Mouse (Mus musculus): Measurements from ENCODE around the gene Akap2. TPM values are rescaled to one million over a fixed set of nuclear protein-coding genes. Genes with fewer than 3 reads are reported as not detected.

The Akap2 gene
- polyA plus RNA-seq, 1 experiment from 2014 or later, result 10.5 TPM

DNA sequence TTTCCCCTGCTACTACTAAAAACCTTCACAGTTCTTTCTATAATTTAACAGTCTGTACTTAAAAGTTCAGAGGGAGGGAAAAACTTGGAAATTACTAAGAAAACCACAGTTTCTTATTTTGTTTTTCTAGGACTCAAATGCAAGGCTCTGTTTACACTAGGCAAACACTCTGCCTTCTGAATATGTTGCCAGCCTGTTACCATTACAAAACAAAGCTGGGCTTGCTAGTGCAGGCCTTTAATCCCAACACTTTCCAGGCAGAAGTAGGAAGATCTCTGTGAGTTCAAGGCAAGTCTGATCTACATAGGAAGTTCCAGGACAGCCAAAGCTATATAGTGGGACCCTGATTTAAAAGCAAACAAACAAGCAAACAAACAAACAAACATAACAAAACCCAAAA lies 58.1 kb downstream of the Akap2 start:
- ATAC-seq, result no peak
- Histone ChIP-seq H3K9ac (ENCODE audit: low read depth, low read length) (no peak overlapping the region), H3K27me3 (ENCODE audit: control insufficient read depth, insufficient read depth, low read depth, low read length) (no peaks in the 10 kb centered on the region), H3K36me3 (ENCODE audit: control insufficient read depth, insufficient read depth, low read length) (no peaks in the 10 kb centered on the region), H3K4me3 (ENCODE audit: low read depth, low read length) (no peak overlapping the region), H3K27ac (ENCODE audit: low read length) (no peak overlapping the region), H3K4me2 (ENCODE audit: low read length) (no peak overlapping the region), H3K9me3 (replicated peaks; ENCODE audit: control insufficient read depth, low read length, poor library complexity, severe bottlenecking) (no peaks in the 10 kb centered on the region), H3K4me1 (ENCODE audit: control insufficient read depth, insufficient read depth, low read length) (no peaks in the 10 kb centered on the region)

- H3K4me2 ChIP-seq (ENCODE audit: low read length), result no peak overlapping the region
- H3K9me3 ChIP-seq (replicated peaks; ENCODE audit: control insufficient read depth, low read length, poor library complexity, severe bottlenecking), result no peaks in the 10 kb centered on the region
- peaks cover 3% of the 10 kb centered on the region; the same call in 1 of the 2 replicates for H3K27me3 ChIP-seq (ENCODE audit: control insufficient read depth, insufficient read depth, low read depth, low read length)
- no peak overlapping the region for H3K4me3 ChIP-seq (ENCODE audit: low read depth, low read length)
- WGBS, result 30% methylated on average over 4 of the region's 4 CpGs
- peaks cover 20% of the 10 kb centered on the region for H3K4me1 ChIP-seq (ENCODE audit: control insufficient read depth, insufficient read depth, low read length)
- H3K27ac ChIP-seq (ENCODE audit: low read length), result no peak overlapping the region
- no peak for ATAC-seq
- H3K9ac ChIP-seq (ENCODE audit: low read depth, low read length), result no peak overlapping the region
- no peaks in the 10 kb centered on the region for H3K36me3 ChIP-seq (ENCODE audit: control insufficient read depth, insufficient read depth, low read length)
These were observed 62.9 kb downstream of the Akap2 start for GRCm38 (mm10) chr4:57780403-57780802.

DNA sequence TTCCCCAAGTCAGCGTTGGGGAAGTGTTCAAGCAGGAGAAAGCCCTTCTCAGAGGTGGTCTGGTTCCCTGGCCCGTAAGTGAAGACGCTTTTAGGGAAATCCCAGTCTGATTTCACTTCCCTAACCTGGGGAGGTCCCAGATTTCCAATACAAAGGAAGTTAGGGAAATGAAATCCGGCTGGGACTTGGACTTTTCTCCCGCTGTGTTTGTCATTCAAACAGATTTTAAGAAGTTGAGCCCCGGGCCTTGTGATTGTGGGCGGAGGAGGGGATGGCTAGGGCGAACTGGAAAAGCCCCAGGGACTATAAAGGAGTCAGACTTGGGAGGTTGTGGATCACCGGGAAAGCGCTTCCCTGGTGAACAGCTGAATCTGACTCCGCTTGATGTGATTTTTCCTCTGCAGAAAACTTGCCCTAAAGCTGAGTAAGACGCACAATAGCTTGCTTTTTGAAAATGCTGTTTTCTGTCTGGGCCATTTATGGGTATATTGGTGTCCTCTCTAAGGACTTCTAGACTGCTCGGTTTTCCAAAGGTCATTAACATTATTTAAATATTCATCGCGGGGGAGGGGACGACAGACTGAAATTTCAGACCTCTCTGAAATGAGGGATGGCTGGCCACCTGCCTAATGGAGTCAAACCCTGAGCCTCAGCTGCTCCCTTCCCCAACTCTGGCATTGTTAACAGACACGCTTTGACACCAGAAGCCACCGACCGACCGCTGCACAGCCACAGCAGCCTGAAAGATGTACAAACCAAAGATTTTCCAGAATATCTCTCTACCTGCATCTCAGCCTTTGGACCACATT lies 63.6 kb downstream of the Akap2 start:
- H3K27ac ChIP-seq (ENCODE audit: low read length), result no peak overlapping the region
- 0 out of 2 replicates have a peak overlapping the region, but pooled peaks have one; percentile 15 for H3K4me2 ChIP-seq (ENCODE audit: low read length)
- no peak overlapping the region for H3K9ac ChIP-seq (ENCODE audit: low read depth, low read length)
- H3K36me3 ChIP-seq (ENCODE audit: control insufficient read depth, insufficient read depth, low read length), result no peaks in the 10 kb centered on the region
- WGBS, result 4% methylated on average over 20 of the region's 20 CpGs
- H3K4me1 ChIP-seq (ENCODE audit: control insufficient read depth, insufficient read depth, low read length), result peaks cover 20% of the 10 kb centered on the region
- H3K4me3 ChIP-seq (ENCODE audit: low read depth, low read length), result no peak overlapping the region
- peaks cover 3% of the 10 kb centered on the region; the same call in 1 of the 2 replicates for H3K27me3 ChIP-seq (ENCODE audit: control insufficient read depth, insufficient read depth, low read depth, low read length)
- ATAC-seq, result no peak
- H3K9me3 ChIP-seq (replicated peaks; ENCODE audit: control insufficient read depth, low read length, poor library complexity, severe bottlenecking), result no peaks in the 10 kb centered on the region

DNA sequence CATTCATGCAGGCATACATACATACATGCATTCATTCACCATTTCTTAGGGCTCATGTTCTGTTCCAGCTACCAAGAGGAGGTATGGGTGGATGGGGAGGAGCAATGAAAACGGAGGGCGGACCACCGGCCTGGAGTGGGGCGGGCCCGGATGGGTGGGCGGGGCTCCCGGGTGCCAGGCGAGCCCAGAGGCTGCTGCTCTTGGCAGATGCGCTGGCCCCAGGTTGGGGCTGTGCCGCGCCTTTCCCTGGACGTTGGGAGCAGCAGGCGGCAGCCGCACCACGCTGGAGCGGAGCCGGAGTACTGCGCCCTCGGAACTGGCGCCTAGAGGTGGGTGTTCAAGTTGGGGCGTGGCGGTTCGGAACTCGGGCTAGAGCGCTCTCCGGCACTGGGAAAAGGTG lies 64.5 kb downstream of the Akap2 start:
- Histone ChIP-seq H3K9ac (ENCODE audit: low read depth, low read length) (peak overlapping the region; percentile 70), H3K4me1 (ENCODE audit: control insufficient read depth, insufficient read depth, low read length) (peaks cover 20% of the 10 kb centered on the region), H3K9me3 (replicated peaks; ENCODE audit: control insufficient read depth, low read length, poor library complexity, severe bottlenecking) (no peaks in the 10 kb centered on the region), H3K27ac (ENCODE audit: low read length) (no peak overlapping the region), H3K36me3 (ENCODE audit: control insufficient read depth, insufficient read depth, low read length) (no peaks in the 10 kb centered on the region), H3K27me3 (ENCODE audit: control insufficient read depth, insufficient read depth, low read depth, low read length) (peaks cover 3% of the 10 kb centered on the region; the same call in 1 of the 2 replicates), H3K4me2 (ENCODE audit: low read length) (peak overlapping the region; percentile 90), H3K4me3 (ENCODE audit: low read depth, low read length) (peak overlapping the region; percentile 53)
- ATAC-seq, result peak; percentile 79
- 2% methylated on average over 21 of the region's 26 CpGs for WGBS

- H3K9ac ChIP-seq (ENCODE audit: low read depth, low read length), result peak overlapping the region; percentile 70
- no peaks in the 10 kb centered on the region for H3K9me3 ChIP-seq (replicated peaks; ENCODE audit: control insufficient read depth, low read length, poor library complexity, severe bottlenecking)
- H3K27ac ChIP-seq (ENCODE audit: low read length), result no peak overlapping the region
- H3K4me3 ChIP-seq (ENCODE audit: low read depth, low read length), result peak overlapping the region; percentile 53
- H3K4me2 ChIP-seq (ENCODE audit: low read length), result peak overlapping the region; percentile 90
- 3% methylated on average over 33 of the region's 33 CpGs for WGBS
- peaks cover 20% of the 10 kb centered on the region for H3K4me1 ChIP-seq (ENCODE audit: control insufficient read depth, insufficient read depth, low read length)
- ATAC-seq, result peak; percentile 62
- peaks cover 3% of the 10 kb centered on the region; the same call in 1 of the 2 replicates for H3K27me3 ChIP-seq (ENCODE audit: control insufficient read depth, insufficient read depth, low read depth, low read length)
- no peaks in the 10 kb centered on the region for H3K36me3 ChIP-seq (ENCODE audit: control insufficient read depth, insufficient read depth, low read length)
These were observed 65.3 kb downstream of the Akap2 start for GRCm38 (mm10) chr4:57782549-57783390.

DNA sequence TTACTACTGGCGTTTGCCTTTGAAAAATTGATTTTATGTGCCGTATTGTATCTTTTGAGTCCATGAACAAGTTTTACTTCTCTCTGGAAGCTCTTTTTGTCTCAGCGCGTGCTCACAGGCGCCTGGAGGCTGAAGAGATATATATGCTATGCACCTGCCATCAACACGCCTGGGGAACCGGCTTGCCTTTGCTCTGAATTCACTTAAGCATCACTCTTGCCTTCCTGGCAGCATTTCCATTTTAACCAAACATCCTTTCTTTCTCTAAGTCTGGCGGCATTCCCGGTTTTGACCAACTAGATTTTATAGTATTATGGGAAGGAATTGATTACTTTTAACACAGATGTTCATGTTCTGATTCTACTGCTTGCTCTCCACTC lies 65.9 kb downstream of the Akap2 start:
- 32% methylated on average over 9 of the region's 9 CpGs for WGBS
- H3K9me3 ChIP-seq (replicated peaks; ENCODE audit: control insufficient read depth, low read length, poor library complexity, severe bottlenecking), result no peaks in the 10 kb centered on the region
- peaks cover 20% of the 10 kb centered on the region for H3K4me1 ChIP-seq (ENCODE audit: control insufficient read depth, insufficient read depth, low read length)
- no peak overlapping the region; the same call in 1 of the 2 replicates for H3K9ac ChIP-seq (ENCODE audit: low read depth, low read length)
- ATAC-seq, result no peak
- H3K4me2 ChIP-seq (ENCODE audit: low read length), result peak overlapping the region; percentile 90
- peak overlapping the region; percentile 53 for H3K4me3 ChIP-seq (ENCODE audit: low read depth, low read length)
- H3K27me3 ChIP-seq (ENCODE audit: control insufficient read depth, insufficient read depth, low read depth, low read length), result peaks cover 3% of the 10 kb centered on the region; the same call in 1 of the 2 replicates
- no peak overlapping the region for H3K27ac ChIP-seq (ENCODE audit: low read length)
- no peaks in the 10 kb centered on the region for H3K36me3 ChIP-seq (ENCODE audit: control insufficient read depth, insufficient read depth, low read length)

DNA sequence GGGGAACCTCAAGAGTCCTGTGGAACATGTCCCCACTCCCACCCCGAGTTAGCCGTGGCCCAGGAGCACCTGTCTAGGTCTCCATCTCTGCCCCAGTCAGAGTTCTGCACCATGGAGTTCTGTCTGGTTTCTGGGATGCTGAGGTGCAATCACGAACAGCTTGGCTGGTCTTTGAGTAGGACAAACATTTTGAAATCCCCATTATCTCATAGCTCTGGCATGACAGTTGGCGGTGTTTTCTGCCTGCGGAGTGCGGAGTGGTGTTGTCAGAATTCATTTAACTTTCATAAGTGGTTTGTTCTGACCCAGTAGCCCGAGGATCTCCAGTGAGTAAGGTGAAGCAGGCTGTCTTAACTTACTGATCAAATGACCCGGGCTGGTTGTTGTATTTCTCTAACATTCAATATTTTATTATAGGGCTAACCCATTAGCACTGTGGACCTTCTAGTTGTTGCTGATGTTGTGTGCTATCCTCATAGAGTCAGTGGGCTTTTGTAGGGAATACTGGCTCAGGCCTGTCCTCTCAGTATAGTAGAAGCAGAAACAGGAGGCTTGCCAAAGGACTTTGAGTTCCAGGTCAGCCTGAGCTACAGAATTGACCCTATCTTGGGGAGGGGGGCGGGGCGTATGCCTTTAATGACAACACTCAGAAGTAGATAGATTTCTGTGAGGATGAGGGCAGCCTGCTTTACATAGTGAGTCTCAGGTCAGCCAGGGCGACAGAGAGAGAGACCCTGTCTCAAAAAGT lies 66.6 kb downstream of the Akap2 start:
- Histone ChIP-seq H3K4me2 (ENCODE audit: low read length) (no peak overlapping the region; the same call in 1 of the 2 replicates), H3K4me1 (ENCODE audit: control insufficient read depth, insufficient read depth, low read length) (peaks cover 20% of the 10 kb centered on the region), H3K27me3 (ENCODE audit: control insufficient read depth, insufficient read depth, low read depth, low read length) (peaks cover 3% of the 10 kb centered on the region; the same call in 1 of the 2 replicates), H3K4me3 (ENCODE audit: low read depth, low read length) (no peak overlapping the region), H3K27ac (ENCODE audit: low read length) (no peak overlapping the region), H3K36me3 (ENCODE audit: control insufficient read depth, insufficient read depth, low read length) (no peaks in the 10 kb centered on the region), H3K9me3 (replicated peaks; ENCODE audit: control insufficient read depth, low read length, poor library complexity, severe bottlenecking) (no peaks in the 10 kb centered on the region), H3K9ac (ENCODE audit: low read depth, low read length) (no peak overlapping the region)
- 76% methylated on average over 11 of the region's 11 CpGs for WGBS
- no peak for ATAC-seq

- peaks cover 4% of the 10 kb centered on the region; the same call in 1 of the 2 replicates for H3K4me1 ChIP-seq (ENCODE audit: control insufficient read depth, insufficient read depth, low read length)
- H3K9me3 ChIP-seq (replicated peaks; ENCODE audit: control insufficient read depth, low read length, poor library complexity, severe bottlenecking), result no peaks in the 10 kb centered on the region
- H3K4me2 ChIP-seq (ENCODE audit: low read length), result no peak overlapping the region
- no peak for ATAC-seq
- H3K9ac ChIP-seq (ENCODE audit: low read depth, low read length), result no peak overlapping the region
- WGBS, result 67% methylated on average over 5 of the region's 5 CpGs
- H3K4me3 ChIP-seq (ENCODE audit: low read depth, low read length), result no peak overlapping the region
- peaks cover 3% of the 10 kb centered on the region; the same call in 1 of the 2 replicates for H3K27me3 ChIP-seq (ENCODE audit: control insufficient read depth, insufficient read depth, low read depth, low read length)
- no peak overlapping the region for H3K27ac ChIP-seq (ENCODE audit: low read length)
- H3K36me3 ChIP-seq (ENCODE audit: control insufficient read depth, insufficient read depth, low read length), result no peaks in the 10 kb centered on the region
These were observed 71.3 kb downstream of the Akap2 start for GRCm38 (mm10) chr4:57788709-57789108.
